Mouse (Mus musculus) myocyte (in vitro differentiated cells): ENCODE data around the gene S100a13. TPM values are rescaled to one million over a fixed set of nuclear protein-coding genes. Genes with fewer than 3 reads are reported as not detected.

Source experiments
- H3K27me3 ChIP-seq: one replicate; pipeline ENCODE4 v1.6.1; 2011; ENCODE audit not compliant: control insufficient read depth, insufficient read depth, insufficient read length
- H3K36me3 ChIP-seq: one replicate; pipeline ENCODE4 v1.6.1; 2011; ENCODE audit not compliant: control insufficient read depth, insufficient read depth
- H3K4me2 ChIP-seq: one replicate; pipeline ENCODE4 v1.6.1; 2011; ENCODE audit warnings: low read depth, control low read depth
- H3K4me3 ChIP-seq: one replicate; pipeline ENCODE4 v1.5.1; 2011; ENCODE audit warnings: mild to moderate bottlenecking, control low read depth, moderate library complexity
- H3K79me2 ChIP-seq: one replicate; pipeline ENCODE4 v1.6.1; 2011; ENCODE audit not compliant: control insufficient read depth, insufficient read depth
- H3ac ChIP-seq: one replicate; pipeline ENCODE4 v1.6.1; 2011; ENCODE audit not compliant: control insufficient read depth, insufficient read length
- CEBPB ChIP-seq: IDR thresholded peaks from 2 replicates; pipeline ENCODE4 v1.6.1; 2011; ENCODE audit warnings: mild to moderate bottlenecking, moderate library complexity; ENCODE audit not compliant: poor library complexity, insufficient read depth, severe bottlenecking
- E2F4 ChIP-seq: IDR thresholded peaks from one replicate; pipeline ENCODE4 v1.6.1; 2011; ENCODE audit warnings: mild to moderate bottlenecking, control low read depth, moderate library complexity; ENCODE audit not compliant: insufficient read depth
- MAX ChIP-seq: IDR thresholded peaks from one replicate; pipeline ENCODE4 v1.6.1; 2011; ENCODE audit warnings: low read depth, mild to moderate bottlenecking, control low read depth
- MYOD1 ChIP-seq, 3 experiments: IDR thresholded peaks; one replicate each; pipeline ENCODE4 v1.6.1; 2011; ENCODE audit warnings: control low read depth in 2 of 3, low read depth in 2 of 3, mild to moderate bottlenecking in 2 of 3, moderate library complexity in 1 of 3; ENCODE audit not compliant: insufficient read length in 2 of 3, control insufficient read depth in 1 of 3
- MYOG ChIP-seq, 3 experiments: IDR thresholded peaks; one replicate each; pipeline ENCODE4 v1.6.1; 2011; ENCODE audit warnings: control low read depth in 2 of 3, low read depth in 2 of 3, mild to moderate bottlenecking in 2 of 3; ENCODE audit not compliant: insufficient read length in 2 of 3, control insufficient read depth in 1 of 3, insufficient read depth in 1 of 3
- POLR2A ChIP-seq: IDR thresholded peaks from one replicate; pipeline ENCODE4 v1.6.1; 2011; ENCODE audit warnings: low read depth, mild to moderate bottlenecking, control low read depth, moderate library complexity; ENCODE audit not compliant: insufficient read length
- POLR2AphosphoS2 ChIP-seq: IDR thresholded peaks from one replicate; pipeline ENCODE4 v1.6.1; 2011; ENCODE audit warnings: low read depth, control low read depth; ENCODE audit not compliant: insufficient read length
- REST ChIP-seq: IDR thresholded peaks from one replicate; pipeline ENCODE4 v1.6.1; 2011; ENCODE audit warnings: mild to moderate bottlenecking, control low read depth, moderate library complexity; ENCODE audit not compliant: insufficient read depth, insufficient read length
- SRF ChIP-seq: IDR thresholded peaks from one replicate; pipeline ENCODE4 v1.6.1; 2011; ENCODE audit warnings: low read depth; ENCODE audit not compliant: control insufficient read depth, insufficient read length
- TCF12 ChIP-seq: IDR thresholded peaks from one replicate; pipeline ENCODE4 v1.6.1; 2011; ENCODE audit warnings: mild to moderate bottlenecking, control low read depth; ENCODE audit not compliant: poor library complexity, insufficient read depth, severe bottlenecking
- TCF3 ChIP-seq: IDR thresholded peaks from one replicate; pipeline ENCODE4 v1.6.1; 2011; ENCODE audit warnings: low read depth, control low read depth; ENCODE audit not compliant: insufficient read length
- USF1 ChIP-seq: IDR thresholded peaks from one replicate; pipeline ENCODE4 v1.6.1; 2011; ENCODE audit warnings: low read depth, mild to moderate bottlenecking, control low read depth, moderate library complexity
- polyA plus RNA-seq: library from polyadenylated mRNA; unstranded; fragments of >200 nt; fragmentation: generic; extraction: Trizol; gene quantifications from one replicate; pipeline ENCODE4 v1.2.1, GENCODE M21; 2012; ENCODE audit warnings: missing spikeins

The S100a13 gene
- polyA plus RNA-seq, 1 experiment = 106 TPM

DNA sequence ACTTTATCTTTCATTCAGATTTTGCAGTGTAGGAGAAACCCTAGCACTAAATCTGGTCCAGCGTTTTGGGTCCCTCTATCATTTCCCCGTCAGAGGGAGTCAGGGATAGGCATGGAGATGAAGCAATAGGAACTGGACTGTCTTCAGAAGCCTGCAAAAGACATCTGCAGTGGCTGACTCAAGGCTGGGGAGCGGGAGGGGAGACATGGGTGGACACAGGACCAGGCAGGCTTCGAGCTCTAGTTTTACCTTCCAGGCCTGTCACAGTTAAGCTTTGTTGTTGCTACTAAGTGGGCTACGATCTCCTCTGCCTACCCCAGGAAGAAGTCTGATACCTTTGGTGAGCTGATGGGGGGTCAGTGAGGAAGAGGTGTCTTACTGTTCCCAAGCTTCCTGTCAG lies 2.0 kb upstream of the S100a13 start:
- H3K4me2 ChIP-seq = no peak overlapping the region
- no peak overlapping the region for H3ac ChIP-seq

GRCm38 (mm10) chr3:90512948-90513642 lies 1.1 kb upstream of the S100a13 start:
- Histone ChIP-seq H3ac (peak overlapping the region; percentile 64), H3K27me3 (no peaks in the 10 kb centered on the region), H3K4me2 (peak overlapping the region; percentile 96), H3K36me3 (no peaks in the 10 kb centered on the region), H3K4me3 (peak overlapping the region; percentile 52), H3K79me2 (peaks cover 10% of the 10 kb centered on the region)
- TF ChIP-seq REST = no peak
- TF ChIP-seq TCF3 = no peak
- TF ChIP-seq POLR2A = no peak
- no peak for TF ChIP-seq SRF
- TF ChIP-seq E2F4 = no peak
- TF ChIP-seq MYOD1 (IDR thresholded peaks at IDR 0.05; ENCODE audit: control insufficient read depth in 1 of 3, insufficient read length in 2 of 3, low read depth in 2 of 3) = no peak
- TF ChIP-seq POLR2AphosphoS2 = no peak
- TF ChIP-seq MYOG (IDR thresholded peaks at IDR 0.05; ENCODE audit: control insufficient read depth in 1 of 3, insufficient read depth in 1 of 3, insufficient read length in 2 of 3, low read depth in 2 of 3) = no peak
- TF ChIP-seq MAX = no peak
- no peak for TF ChIP-seq USF1
- TF ChIP-seq CEBPB = no peak
- no peak for TF ChIP-seq TCF12

More for the DNA sequence above, 2.0 kb upstream of the S100a13 start:
- no peak for TF ChIP-seq SRF
- no peak for TF ChIP-seq TCF3
- TF ChIP-seq E2F4 = no peak
- TF ChIP-seq POLR2A = no peak
- TF ChIP-seq TCF12 = no peak
- no peak for TF ChIP-seq MAX
- TF ChIP-seq POLR2AphosphoS2 = no peak
- no peak for TF ChIP-seq CEBPB
- no peak for TF ChIP-seq MYOD1 (IDR thresholded peaks at IDR 0.05; ENCODE audit: control insufficient read depth in 1 of 3, insufficient read length in 2 of 3, low read depth in 2 of 3)
- no peak for TF ChIP-seq USF1
- no peaks in the 10 kb centered on the region for H3K27me3 ChIP-seq
- peaks cover 19% of the 10 kb centered on the region for H3K79me2 ChIP-seq
- H3K36me3 ChIP-seq = peaks cover 5% of the 10 kb centered on the region
- H3K4me3 ChIP-seq = no peak overlapping the region

GRCm38 (mm10) chr3:90514691-90515090 lies 456 bp downstream of the S100a13 start:
- Histone ChIP-seq H3K4me2 (peak overlapping the region; percentile 96), H3K27me3 (no peaks in the 10 kb centered on the region), H3K36me3 (no peaks in the 10 kb centered on the region), H3K79me2 (no peaks in the 10 kb centered on the region), H3K4me3 (peak overlapping the region; percentile 52), H3ac (peak overlapping the region; percentile 64)
- no peak for TF ChIP-seq USF1
- TF ChIP-seq CEBPB = no peak
- no peak for TF ChIP-seq REST
- no peak for TF ChIP-seq MYOG (IDR thresholded peaks at IDR 0.05; ENCODE audit: control insufficient read depth in 1 of 3, insufficient read depth in 1 of 3, insufficient read length in 2 of 3, low read depth in 2 of 3)
- peak; percentile 74 for TF ChIP-seq POLR2A
- TF ChIP-seq TCF3 = no peak
- no peak for TF ChIP-seq TCF12
- peak; percentile 67 for TF ChIP-seq MAX
- TF ChIP-seq E2F4 = no peak
- no peak for TF ChIP-seq MYOD1 (IDR thresholded peaks at IDR 0.05; ENCODE audit: control insufficient read depth in 1 of 3, insufficient read length in 2 of 3, low read depth in 2 of 3)
- TF ChIP-seq SRF = no peak
- TF ChIP-seq POLR2AphosphoS2 = peak; percentile 74

- peak overlapping the region; percentile 96 for H3K4me2 ChIP-seq
- TF ChIP-seq MYOD1 (IDR thresholded peaks at IDR 0.05; ENCODE audit: control insufficient read depth in 1 of 3, insufficient read length in 2 of 3, low read depth in 2 of 3) (no peak), MYOG (IDR thresholded peaks at IDR 0.05; ENCODE audit: control insufficient read depth in 1 of 3, insufficient read depth in 1 of 3, insufficient read length in 2 of 3, low read depth in 2 of 3) (no peak), MAX (no peak), SRF (no peak), USF1 (no peak), POLR2AphosphoS2 (no peak), TCF3 (no peak), CEBPB (no peak), REST (no peak), E2F4 (no peak), TCF12 (no peak), POLR2A (no peak)
- H3ac ChIP-seq = no peak overlapping the region
- H3K36me3 ChIP-seq = no peaks in the 10 kb centered on the region
- H3K4me3 ChIP-seq = peak overlapping the region; percentile 52
- H3K79me2 ChIP-seq = no peaks in the 10 kb centered on the region
- H3K27me3 ChIP-seq = no peaks in the 10 kb centered on the region
These were observed 1.0 kb downstream of the S100a13 start for GRCm38 (mm10) chr3:90515242-90515641.
